Mouse (Mus musculus) ovary, postnatal 10 days (tissue): Measurements from ENCODE around the gene Pold3.
"Not testable (repeated sequence)": the region's sequence is repeated elsewhere in the genome, so short reads cannot be mapped to it uniquely, and the experiment has no call there.

Source experiments
- DNase-seq: peaks from one replicate; pipeline ENCODE4 v3.0.0; 2022; ENCODE audit warnings: low spot score

The Pold3 gene

GRCm38 (mm10) chr7:100111506-100111905 is 9.9 kb downstream of the Pold3 start:
- no peak for DNase-seq

GRCm38 (mm10) chr7:100108341-100108740 is 13.0 kb downstream of the Pold3 start:
- DNase-seq, result no peak

- DNase-seq, result no peak
Measured at GRCm38 (mm10) chr7:100104677-100105076, 16.7 kb downstream of the Pold3 start.

GRCm38 (mm10) chr7:100100031-100100595 is 21.3 kb downstream of the Pold3 start:
- DNase-seq, result no peak

- DNase-seq, result no peak
Measured at GRCm38 (mm10) chr7:100086891-100087290, 34.5 kb downstream of the Pold3 start.

- DNase-seq, result no peak
Measured at GRCm38 (mm10) chr7:100086159-100086755, 35.1 kb downstream of the Pold3 start.

- no peak for DNase-seq
Measured at GRCm38 (mm10) chr7:100083812-100084211, 37.6 kb downstream of the Pold3 start.

GRCm38 (mm10) chr7:100082836-100083235 is 38.5 kb downstream of the Pold3 start:
- no peak for DNase-seq

GRCm38 (mm10) chr7:100080087-100080781 is 41.1 kb downstream of the Pold3 start:
- no peak for DNase-seq

- DNase-seq, result no peak
Measured at GRCm38 (mm10) chr7:100077071-100077470, 44.3 kb downstream of the Pold3 start.

- DNase-seq, result no peak
Measured at GRCm38 (mm10) chr7:100076296-100076695, 45.1 kb downstream of the Pold3 start.

GRCm38 (mm10) chr7:100073959-100074358 is 47.4 kb downstream of the Pold3 start:
- no peak for DNase-seq

- DNase-seq, result not testable (repeated sequence)
Measured at GRCm38 (mm10) chr7:100052991-100053390, 68.4 kb downstream of the Pold3 start.

- DNase-seq, result no peak
Measured at GRCm38 (mm10) chr7:100051904-100052303, 69.5 kb downstream of the Pold3 start.

GRCm38 (mm10) chr7:100046486-100046885 is 74.9 kb downstream of the Pold3 start:
- DNase-seq, result no peak

GRCm38 (mm10) chr7:100043605-100044031 is 77.7 kb downstream of the Pold3 start:
- no peak for DNase-seq

- DNase-seq, result no peak
Measured at GRCm38 (mm10) chr7:100043096-100043495, 78.3 kb downstream of the Pold3 start.

GRCm38 (mm10) chr7:100042120-100042519 is 79.2 kb downstream of the Pold3 start:
- no peak for DNase-seq

- no peak for DNase-seq
Measured at GRCm38 (mm10) chr7:100036495-100036894, 84.9 kb downstream of the Pold3 start.

GRCm38 (mm10) chr7:100036050-100036449 is 85.3 kb downstream of the Pold3 start:
- no peak for DNase-seq

- no peak for DNase-seq
Measured at GRCm38 (mm10) chr7:100034815-100035463, 86.4 kb downstream of the Pold3 start.

- no peak for DNase-seq
Measured at GRCm38 (mm10) chr7:100033672-100034071, 87.7 kb downstream of the Pold3 start.
